Mouse (Mus musculus) bone marrow, adult 2 months (tissue): ENCODE measurements at regions not wholly inside any gene's neighbourhood (a gene's known extent, or its start where the extent isn't known, plus 50 kb on each side); places are given as distances from the start of the nearest gene placed in this dataset.

ENCODE experiments used
- H3K27ac ChIP-seq: fragments of 200-500 bp; 2 replicates; pipeline ENCODE4 v1.5.1; 2012; ENCODE audit warnings: low read depth, mild to moderate bottlenecking, control low read depth, inconsistent platforms, low read length; ENCODE audit not compliant: control insufficient read depth, poor library complexity, insufficient read depth
- H3K4me1 ChIP-seq: fragments of 200-500 bp; 2 replicates; pipeline ENCODE4 v1.6.1; 2011; ENCODE audit warnings: low read length; ENCODE audit not compliant: control insufficient read depth, insufficient read depth
- H3K4me3 ChIP-seq: fragments of 200-500 bp; replicated peaks from 2 replicates; pipeline ENCODE3; 2011; ENCODE audit warnings: mild to moderate bottlenecking, low read depth, low read length, control low read depth; ENCODE audit not compliant: control insufficient read depth
- CTCF ChIP-seq: fragments of 200-500 bp; IDR thresholded peaks from 2 replicates; pipeline ENCODE4 v1.5.1; 2011; ENCODE audit warnings: low read length, control low read depth; ENCODE audit not compliant: control insufficient read depth, insufficient read depth
- POLR2A ChIP-seq: fragments of 200-500 bp; IDR thresholded peaks from 2 replicates; pipeline ENCODE4 v1.6.1; 2011; ENCODE audit warnings: low read depth, mild to moderate bottlenecking, control low read depth, low read length, borderline replicate concordance; ENCODE audit not compliant: control insufficient read depth
- WGBS: fragments of 180-500 bp; shearing (Covaris S2); methylation state at CpG from one replicate; pipeline ENCODE4 v1.1.7; 2018; 5-methylcytosine and 5-hydroxymethylcytosine counted together

DNA sequence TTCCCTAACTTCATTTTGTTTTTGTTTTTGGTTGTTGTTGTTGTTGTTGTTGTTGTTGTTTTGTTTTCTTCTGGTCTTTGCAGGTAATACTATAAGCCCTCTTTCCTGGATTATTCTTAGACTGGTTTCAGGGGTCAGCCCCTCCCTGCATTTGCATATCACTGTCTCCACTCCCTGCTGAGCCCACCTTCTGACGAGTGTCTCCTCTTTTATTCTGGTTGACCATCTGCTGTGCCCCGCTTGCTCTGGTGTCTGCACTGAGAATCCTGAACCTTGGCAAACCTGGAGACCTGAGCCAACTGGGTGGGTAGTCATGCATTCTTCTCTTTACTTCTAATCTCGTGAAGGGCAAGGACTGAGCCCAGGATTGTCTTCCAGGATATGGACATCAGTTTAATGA is 134.4 kb upstream of the Irx5 start:
- no peak overlapping the region for H3K4me3 ChIP-seq
- no peak overlapping the region for H3K27ac ChIP-seq
- 70% methylated on average over 3 of the region's 3 CpGs for WGBS
- no peaks in the 10 kb centered on the region for H3K4me1 ChIP-seq
- no peak for TF ChIP-seq CTCF
- no peak for TF ChIP-seq POLR2A

DNA sequence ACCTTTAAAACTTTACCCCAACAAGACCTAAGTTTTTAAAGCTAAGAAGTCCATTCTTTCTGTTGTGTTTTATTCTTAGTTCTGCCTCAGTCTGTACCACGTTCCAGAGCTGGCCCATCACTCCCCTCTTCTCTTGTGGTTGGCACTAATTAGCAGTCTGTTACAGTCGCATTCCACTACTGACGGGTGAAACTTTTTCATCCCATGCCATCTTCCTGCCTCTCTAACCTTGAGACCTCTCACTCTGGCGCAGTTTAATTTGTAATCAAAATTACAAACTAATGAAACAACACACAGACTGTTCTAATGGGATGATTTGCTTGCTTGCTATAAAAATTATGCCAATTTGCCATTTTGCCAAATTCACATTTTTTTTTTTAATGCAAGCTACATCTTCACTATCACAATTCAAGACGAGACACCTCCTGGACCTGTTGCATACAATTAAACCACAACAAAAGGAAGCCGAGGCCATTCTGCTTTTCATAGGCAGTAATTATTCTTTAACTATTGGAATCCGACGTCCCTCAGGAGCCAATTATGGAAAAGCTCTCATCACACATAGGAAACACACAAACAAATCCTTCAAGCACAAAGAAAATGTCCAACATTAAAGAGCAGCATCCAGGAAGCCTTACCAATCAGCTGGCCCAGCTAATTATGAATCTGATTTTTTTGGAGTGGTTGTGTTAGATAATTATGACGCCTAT is 138.1 kb upstream of the Irx5 start:
- 67% methylated on average over 9 of the region's 9 CpGs for WGBS
- Histone ChIP-seq H3K4me3 (no peak overlapping the region), H3K4me1 (no peaks in the 10 kb centered on the region), H3K27ac (no peak overlapping the region)
- TF ChIP-seq CTCF (no peak), POLR2A (no peak)

DNA sequence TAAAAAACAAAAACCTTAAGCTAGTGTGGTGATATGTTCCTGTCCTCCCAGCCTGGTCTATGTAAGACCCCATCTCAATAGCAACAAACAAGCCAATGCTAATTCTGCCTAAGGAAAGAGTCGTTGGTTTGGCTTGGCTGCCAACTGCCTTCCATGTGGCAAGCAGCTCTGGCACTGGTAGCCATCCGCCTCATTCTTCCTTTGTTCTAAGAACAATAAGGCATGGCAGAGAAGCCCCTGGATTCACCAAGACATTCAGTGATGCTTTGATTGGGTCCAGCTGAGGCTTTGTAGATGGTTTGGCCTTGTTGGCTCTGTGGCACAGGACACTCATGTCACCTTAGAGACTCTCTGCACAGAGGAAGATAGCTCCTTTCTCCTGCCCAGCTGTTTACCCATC is 139.9 kb upstream of the Irx5 start:
- no peak overlapping the region for H3K27ac ChIP-seq
- 72% methylated on average over 2 of the region's 2 CpGs for WGBS
- no peaks in the 10 kb centered on the region for H3K4me1 ChIP-seq
- TF ChIP-seq CTCF (no peak), POLR2A (no peak)
- no peak overlapping the region for H3K4me3 ChIP-seq

DNA sequence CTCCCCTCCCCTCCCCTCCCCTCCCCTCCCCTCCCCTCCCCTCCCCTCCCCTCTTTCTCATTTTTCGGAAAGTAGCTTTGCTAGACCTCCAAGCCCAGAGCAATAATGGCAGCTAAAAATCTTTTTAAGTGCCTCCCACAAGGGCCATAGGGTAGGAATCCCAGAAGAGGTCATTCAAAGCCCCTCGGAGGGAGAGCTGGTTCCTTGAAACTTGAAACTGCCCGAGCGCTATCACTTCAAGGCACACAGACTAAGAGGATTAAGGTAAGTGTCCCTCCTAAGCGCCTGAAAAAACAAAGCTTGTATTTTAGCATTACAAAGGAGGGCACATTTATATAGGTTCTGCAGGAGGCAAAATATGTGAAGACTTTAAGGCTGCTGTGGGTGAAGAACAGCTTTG is 141.2 kb upstream of the Irx5 start:
- no peaks in the 10 kb centered on the region for H3K4me1 ChIP-seq
- 40% methylated on average over 4 of the region's 5 CpGs for WGBS
- no peak overlapping the region for H3K4me3 ChIP-seq
- TF ChIP-seq POLR2A (no peak), CTCF (no peak)
- no peak overlapping the region for H3K27ac ChIP-seq

DNA sequence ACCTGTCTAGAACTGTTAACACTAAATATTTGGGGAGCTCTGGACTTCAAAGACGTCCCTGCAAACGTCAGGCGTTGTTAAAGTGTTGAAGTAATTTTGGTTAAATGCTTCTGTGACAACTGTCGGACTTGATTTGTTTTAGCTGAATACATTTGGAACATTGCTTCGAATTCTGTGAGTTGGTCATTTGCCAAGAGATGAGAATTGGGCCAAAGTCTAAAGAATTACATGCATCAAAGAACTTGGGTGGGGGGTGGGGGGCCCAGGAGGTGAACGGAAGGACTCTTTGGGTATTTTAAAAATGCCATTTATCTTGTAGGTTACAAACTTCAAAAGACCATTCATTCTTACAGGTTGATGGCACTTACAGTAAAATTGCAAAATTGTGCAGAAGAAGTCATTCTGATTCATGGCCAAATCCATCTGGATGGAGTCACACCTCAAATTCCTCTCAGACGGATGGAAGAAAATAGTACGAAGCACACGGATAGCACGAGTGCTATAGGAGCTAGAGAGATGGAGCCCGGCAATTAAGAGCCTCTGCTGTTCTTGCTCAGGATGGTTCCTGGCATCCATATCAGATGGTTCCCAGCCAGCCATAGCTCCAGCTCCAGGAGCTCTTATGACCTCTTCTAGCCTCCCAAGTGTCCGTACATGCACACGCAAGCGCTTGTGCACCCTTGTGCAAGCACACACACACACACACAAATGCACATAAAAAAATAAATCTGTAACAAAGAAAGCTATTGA is 144.5 kb upstream of the Irx5 start:
- TF ChIP-seq POLR2A, result no peak
- no peak for TF ChIP-seq CTCF
- Histone ChIP-seq H3K27ac (no peak overlapping the region), H3K4me3 (no peak overlapping the region), H3K4me1 (no peaks in the 10 kb centered on the region; the same call in 1 of the 2 replicates)
- 87% methylated on average over 14 of the region's 14 CpGs for WGBS

DNA sequence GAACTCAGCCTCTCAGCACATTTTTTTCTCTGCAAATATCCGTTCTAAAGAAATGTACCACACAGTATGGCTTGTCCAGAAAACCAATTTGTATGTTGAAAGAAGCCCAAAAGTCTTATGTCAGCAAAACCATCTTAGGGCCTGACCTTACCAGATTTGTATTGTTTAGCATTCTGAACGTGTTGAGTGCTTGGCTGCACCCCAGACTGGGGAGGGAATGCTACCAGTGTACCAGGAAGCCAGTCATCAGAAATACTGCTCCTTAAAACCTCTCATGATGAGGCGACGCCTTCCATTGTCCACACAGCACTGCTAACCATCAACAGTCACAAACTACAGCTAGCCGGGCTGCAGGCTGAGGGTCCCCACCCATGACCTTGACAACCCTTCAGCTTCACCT is 148.3 kb upstream of the Irx5 start:
- WGBS, result 70% methylated on average over 5 of the region's 5 CpGs
- Histone ChIP-seq H3K27ac (no peak overlapping the region), H3K4me1 (no peaks in the 10 kb centered on the region; the same call in 1 of the 2 replicates), H3K4me3 (no peak overlapping the region)
- no peak for TF ChIP-seq POLR2A
- no peak for TF ChIP-seq CTCF

DNA sequence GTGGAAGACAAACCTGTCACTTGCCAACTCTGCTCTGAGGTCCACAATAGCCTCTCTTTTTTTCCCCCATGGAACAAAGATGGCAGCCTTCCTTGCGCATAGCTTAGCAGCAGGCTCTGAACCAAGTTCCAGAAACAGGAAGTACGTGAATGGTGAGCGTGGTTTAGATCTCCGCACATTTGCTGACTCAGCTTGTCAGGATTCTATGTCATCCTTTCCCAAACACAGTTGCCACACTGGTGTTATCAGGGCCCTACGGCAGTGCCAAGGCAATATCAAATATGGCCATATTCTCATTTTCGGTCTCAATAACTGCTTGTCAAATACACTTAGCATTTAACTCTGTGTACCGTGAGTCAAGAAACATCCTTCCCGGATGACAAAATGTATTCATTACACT is 161.8 kb upstream of the Irx5 start:
- 67% methylated on average over 8 of the region's 8 CpGs for WGBS
- no peak for TF ChIP-seq POLR2A
- no peak for TF ChIP-seq CTCF

DNA sequence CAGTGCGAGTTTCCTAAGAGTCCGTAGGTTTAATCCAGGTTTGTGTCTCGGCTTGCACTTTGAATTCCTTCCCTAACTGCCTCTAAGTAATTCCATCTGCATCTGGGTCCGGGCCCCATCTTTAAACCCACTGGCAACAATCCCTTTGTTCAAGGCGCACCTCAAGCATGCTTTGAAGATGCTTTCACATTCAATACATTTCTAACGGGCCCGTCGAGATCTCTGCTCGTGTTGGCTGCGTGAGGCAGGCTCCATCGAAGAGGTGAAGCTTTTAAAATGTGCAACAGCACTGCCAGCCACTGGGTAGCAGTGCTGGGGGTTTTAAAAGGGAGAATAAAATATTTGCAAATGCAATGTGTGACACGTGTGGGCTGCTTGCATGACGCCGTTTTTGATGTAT is 163.4 kb upstream of the Irx5 start:
- TF ChIP-seq CTCF (no peak), POLR2A (no peak)
- Histone ChIP-seq H3K4me1 (no peaks in the 10 kb centered on the region), H3K27ac (no peak overlapping the region), H3K4me3 (no peak overlapping the region)
- WGBS, result 76% methylated on average over 14 of the region's 14 CpGs

More for the DNA sequence above, 161.8 kb upstream of the Irx5 start:
- Histone ChIP-seq H3K4me1 (no peaks in the 10 kb centered on the region), H3K27ac (no peak overlapping the region), H3K4me3 (no peak overlapping the region)
